Mouse (Mus musculus) CH12.LX (cell line): Measurements from ENCODE around the gene Pou2f1.

Source experiments
- EP300 ChIP-seq: IDR thresholded peaks from 2 replicates; pipeline ENCODE4 v1.6.1; 2011; ENCODE audit warnings: low read length, improper control_type of control experiment
- POLR2A ChIP-seq: IDR thresholded peaks from 2 replicates; pipeline ENCODE4 v1.6.1; 2011; ENCODE audit warnings: low read depth, mild to moderate bottlenecking, improper control_type of control experiment, low read length
- RCOR1 ChIP-seq: conservative IDR thresholded peaks from 2 replicates; pipeline ENCODE4 v1.6.1; 2012; ENCODE audit warnings: low read depth, mild to moderate bottlenecking, inconsistent platforms, low read length, improper control_type of control experiment

DNA sequence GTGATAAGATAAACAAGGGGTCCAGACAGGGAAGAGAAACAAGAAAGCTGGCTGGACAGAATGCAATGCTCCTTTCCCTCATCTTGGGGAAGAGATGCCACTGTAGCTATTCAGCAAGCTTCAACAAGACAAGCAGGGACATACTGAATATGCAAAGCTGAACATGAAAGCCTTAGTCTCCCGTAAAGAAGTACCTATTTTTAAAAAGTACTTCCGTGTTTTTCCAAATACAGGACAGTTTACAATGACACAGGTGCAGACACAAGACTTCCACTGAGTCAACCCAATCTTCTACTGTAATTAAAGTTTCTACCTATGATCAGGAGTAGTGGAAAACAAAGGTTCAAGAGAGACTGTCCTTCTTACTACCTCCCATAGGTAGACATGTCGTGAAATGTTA, 72.0 kb downstream of the Pou2f1 start:
- TF ChIP-seq POLR2A (peak; percentile 32; the same call in 1 of the 2 replicates), EP300 (no peak; the same call in 1 of the 2 replicates), RCOR1 (no peak)
